In the genomic region with DNA sequence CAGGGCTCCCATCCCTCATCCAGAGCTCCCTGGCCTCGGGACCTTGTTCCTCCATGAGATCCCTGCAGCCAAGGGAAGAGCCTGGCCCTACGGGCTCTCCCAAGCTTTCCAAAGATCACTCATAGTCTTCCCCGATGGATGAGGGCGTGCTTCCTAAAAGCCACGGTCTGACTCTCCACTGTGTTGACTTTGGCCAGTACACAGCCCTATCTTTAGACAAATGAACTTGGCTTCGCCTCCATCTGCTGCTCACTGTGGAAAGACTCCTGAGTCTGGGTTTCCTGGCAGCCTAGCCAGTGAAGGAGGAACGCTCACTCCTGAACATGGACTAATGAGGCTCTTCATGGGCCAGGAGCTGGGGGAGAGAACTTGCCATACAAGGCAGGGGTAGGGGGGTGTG, we compare ENCODE assay signal across 13 mouse cellular contexts.
DNase-seq lines count a peak whose midpoint lies in the region; ATAC-seq and TF ChIP-seq lines count a peak whose summit lies in the region.
"Had no signal": no experiment of that assay in that cellular context is flagged by ENCODE, and none has a peak within 500 bp of the region (broad histone marks: within the 10 kb centered on the region; RNA-seq: fewer than 3 reads in every experiment).

No protein-coding gene starts in this region.

- H3K4me3 ChIP-seq in heart, embryonic 10.5 days, result no peak overlapping the region
- no peak overlapping the region for H3K4me3 ChIP-seq in lung, postnatal 0 days (ENCODE audit: low read depth, low read length)
- H3K4me3 ChIP-seq: embryonic facial prominence, embryonic 12.5 days; hindbrain, embryonic 15.5 days; neural tube, embryonic 13.5 days had no signal

- no peak for TF ChIP-seq CTCF in lung, postnatal 0 days (IDR thresholded peaks at IDR 0.05)

- H3K27me3 ChIP-seq in heart, embryonic 10.5 days (ENCODE audit: insufficient read depth, poor library complexity, severe bottlenecking), result peaks cover 10% of the 10 kb centered on the region; the same call in 1 of the 2 replicates
- no peaks in the 10 kb centered on the region for H3K27me3 ChIP-seq in lung, postnatal 0 days (replicated peaks; ENCODE audit: insufficient read depth, low read length)
- H3K27me3 ChIP-seq: embryonic facial prominence, embryonic 12.5 days; hindbrain, embryonic 15.5 days; neural tube, embryonic 13.5 days had no signal

- DNase-seq in heart, adult 11 months, result peak; percentile 99
- DNase-seq in heart, embryonic 10.5 days (ENCODE audit: low spot score), result no peak
- DNase-seq in cerebellum, adult 9-11 months, result peak; percentile 74
- DNase-seq in heart, postnatal 10 days, result peak; percentile 76 to 79
- peak; percentile 17 for DNase-seq in lung, postnatal 0 days (ENCODE audit: low spot score)
- no peak for DNase-seq in thymus, postnatal 4 days
- no peak for DNase-seq in spleen, postnatal 36 days (ENCODE audit: low spot score in 2 of 2)
- no peak for DNase-seq in left cerebral cortex, postnatal 14 days (ENCODE audit: low spot score in 2 of 2)
- DNase-seq: liver, postnatal 0 days had no signal

- H3K9me3 ChIP-seq in heart, embryonic 10.5 days, result no peaks in the 10 kb centered on the region
- no peaks in the 10 kb centered on the region for H3K9me3 ChIP-seq in lung, postnatal 0 days (ENCODE audit: low read length)
- H3K9me3 ChIP-seq: embryonic facial prominence, embryonic 12.5 days; hindbrain, embryonic 15.5 days; neural tube, embryonic 13.5 days had no signal

- TF ChIP-seq EP300 in lung, postnatal 0 days (IDR thresholded peaks at IDR 0.05), result no peak

- 71% methylated on average over 7 of the region's 7 CpGs for WGBS in heart, embryonic 10.5 days
- WGBS in lung, postnatal 0 days, result 55% methylated on average over 7 of the region's 7 CpGs

- H3K9ac ChIP-seq in lung, postnatal 0 days (replicated peaks; ENCODE audit: low read depth), result no peak overlapping the region
- H3K9ac ChIP-seq: embryonic facial prominence, embryonic 12.5 days; hindbrain, embryonic 15.5 days; liver, postnatal 0 days; neural tube, embryonic 13.5 days had no signal

- no peak for ATAC-seq in lung, postnatal 0 days
- ATAC-seq: activated CD4-positive, CD25-positive, alpha-beta regulatory T cell, adult 4 months; liver, postnatal 0 days had no signal

- 0 out of 2 replicates have a peak, but pooled peaks cover 9% of the 10 kb centered on the region for H3K36me3 ChIP-seq in heart, embryonic 10.5 days
- no peaks in the 10 kb centered on the region for H3K36me3 ChIP-seq in lung, postnatal 0 days (ENCODE audit: insufficient read depth, low read length)
- H3K36me3 ChIP-seq: hindbrain, embryonic 15.5 days; neural tube, embryonic 13.5 days had no signal

- intact Hi-C loops in heart, postnatal 10 days (cut with DNase I), result no loop called here
- intact Hi-C loops in left cerebral cortex, postnatal 14 days (cut with DNase I), result no loop called here

- H3K4me2 ChIP-seq in lung, postnatal 0 days (replicated peaks; ENCODE audit: low read depth, low read length), result no peak overlapping the region
- H3K4me2 ChIP-seq: embryonic facial prominence, embryonic 12.5 days; hindbrain, embryonic 15.5 days; neural tube, embryonic 13.5 days had no signal

- H3K4me1 ChIP-seq in heart, embryonic 10.5 days, result peaks cover 5% of the 10 kb centered on the region
- no peaks in the 10 kb centered on the region for H3K4me1 ChIP-seq in lung, postnatal 0 days (ENCODE audit: insufficient read depth, low read depth, low read length)
- H3K4me1 ChIP-seq: embryonic facial prominence, embryonic 12.5 days had no signal

- no peak overlapping the region for H3K27ac ChIP-seq in heart, embryonic 10.5 days
- no peak overlapping the region for H3K27ac ChIP-seq in lung, postnatal 0 days (ENCODE audit: low read length)
- H3K27ac ChIP-seq: embryonic facial prominence, embryonic 12.5 days; hindbrain, embryonic 15.5 days; neural tube, embryonic 13.5 days had no signal

Comparison
In these comparisons a context has a peak if more than half of its experiments do, and no peak if none do; other contexts are left out.
1. DNase-seq: peak in heart, adult 11 months (single experiment), cerebellum, adult 9-11 months (single experiment), heart, postnatal 10 days (2 of 2) and lung, postnatal 0 days (single experiment); none in heart, embryonic 10.5 days (single experiment), thymus, postnatal 4 days (single experiment), spleen, postnatal 36 days (0 of 2) and left cerebral cortex, postnatal 14 days (0 of 2).